Mouse (Mus musculus) small intestine, adult 2 months (tissue): Measurements from ENCODE around the gene Srgap3.

Source experiments
- CTCF ChIP-seq: fragments of 200-500 bp; IDR thresholded peaks from 2 replicates; pipeline ENCODE4 v1.5.1; 2012; ENCODE audit warnings: low read depth, mild to moderate bottlenecking, control low read depth, inconsistent platforms, low read length, moderate library complexity, mixed read lengths; ENCODE audit not compliant: insufficient replicate concordance, insufficient read length; ENCODE audit errors: extremely low read depth
- POLR2A ChIP-seq: fragments of 200-500 bp; IDR thresholded peaks from 2 replicates; pipeline ENCODE4 v1.6.1; 2012; ENCODE audit warnings: low read depth, mild to moderate bottlenecking, control low read depth, inconsistent platforms, low read length, moderate library complexity

DNA sequence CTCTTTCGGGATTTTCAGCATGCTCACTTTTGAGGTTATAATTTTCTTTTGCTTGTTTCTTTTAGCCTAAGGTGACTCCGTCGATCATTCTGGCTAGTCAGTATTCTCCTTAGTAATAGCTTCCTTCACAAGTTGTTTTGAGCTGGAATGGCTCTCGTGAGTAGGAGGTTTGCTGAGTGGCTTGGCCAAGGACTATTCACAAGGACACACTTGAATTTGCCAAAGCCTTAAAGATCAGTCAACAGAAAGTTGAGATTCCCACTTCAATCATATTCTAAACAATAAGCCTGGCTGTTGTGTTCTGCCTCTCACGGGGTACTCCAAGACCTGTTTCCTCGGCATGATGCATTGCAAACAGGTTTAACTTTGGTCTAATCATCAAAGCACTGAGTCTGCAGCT lies 91.9 kb downstream of the Srgap3 start:
- TF ChIP-seq CTCF: no peak
- no peak for TF ChIP-seq POLR2A
